Mouse (Mus musculus) natural killer cell, adult 2 months (primary cell): ENCODE results near the gene Dtx2.

Experiments
- DNase-seq, 2 experiments: peaks; one replicate each; pipeline ENCODE4 v3.0.0; 2022; ENCODE audit warnings: low spot score in 2 of 2

The Dtx2 gene

DNA sequence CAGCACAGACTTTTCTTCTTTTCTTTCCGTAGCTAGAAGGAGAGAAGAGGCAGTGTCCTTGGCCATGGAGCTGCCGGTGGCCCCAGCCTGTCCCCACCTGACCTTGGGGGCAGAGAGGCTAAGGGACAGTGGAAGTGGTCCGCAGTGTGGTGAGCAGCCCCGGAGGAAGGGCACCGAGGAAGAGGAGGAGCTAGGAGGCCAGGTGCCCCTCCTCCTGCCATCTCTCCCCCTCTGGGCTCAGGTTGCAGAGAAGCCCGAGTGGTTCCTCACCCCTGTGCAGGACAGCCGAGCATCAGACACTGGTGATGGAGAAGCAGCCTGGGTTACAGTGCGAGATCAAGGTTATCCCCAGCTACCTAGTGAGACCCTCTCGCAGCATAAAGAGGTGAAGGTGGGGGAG is 20.2 kb upstream of the Dtx2 start, which contains the start of gene Ssc4d:
Gene Ssc4d, minus strand, starts transcription at position 167 of the 400 bp plus-strand sequence.
- DNase-seq, result no peak

DNA sequence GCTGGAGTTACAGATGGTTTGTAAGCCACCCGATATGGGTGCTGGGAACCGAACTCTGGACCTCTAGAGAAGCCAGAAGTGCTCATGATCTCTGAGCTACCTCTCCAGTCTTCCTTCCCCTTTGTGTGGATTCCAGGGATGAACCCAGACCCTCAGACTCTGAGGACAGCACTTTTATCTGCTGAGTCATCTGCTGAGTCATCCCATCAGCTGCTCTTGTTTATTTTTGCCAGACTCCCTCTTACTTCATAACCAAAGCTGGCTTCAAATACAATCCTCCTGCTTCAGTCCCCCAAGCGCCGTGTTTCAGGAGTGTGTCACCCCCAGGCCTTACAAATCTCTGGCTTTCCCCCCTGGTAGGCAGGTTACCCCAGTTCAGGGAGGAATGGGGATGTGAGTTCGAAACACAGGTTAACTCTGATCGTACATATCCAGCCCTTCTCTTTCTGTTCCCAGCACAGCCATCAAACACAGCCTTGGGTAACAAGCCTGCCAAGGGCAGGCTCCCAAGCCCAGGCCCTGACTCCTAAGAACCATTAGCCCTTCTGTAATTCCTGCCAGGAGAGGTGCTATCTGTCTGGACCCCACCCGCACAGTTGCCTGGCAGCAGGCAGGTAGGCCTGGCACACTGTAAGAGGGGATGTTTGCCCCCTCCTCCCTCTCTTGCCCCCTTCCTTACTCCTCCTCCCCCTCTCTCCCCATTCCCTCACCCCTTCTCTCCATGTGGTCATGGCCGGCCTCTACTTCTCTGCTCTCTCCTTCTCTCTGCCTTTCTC is 18.5 kb upstream of the Dtx2 start:
- no peak for DNase-seq

DNA sequence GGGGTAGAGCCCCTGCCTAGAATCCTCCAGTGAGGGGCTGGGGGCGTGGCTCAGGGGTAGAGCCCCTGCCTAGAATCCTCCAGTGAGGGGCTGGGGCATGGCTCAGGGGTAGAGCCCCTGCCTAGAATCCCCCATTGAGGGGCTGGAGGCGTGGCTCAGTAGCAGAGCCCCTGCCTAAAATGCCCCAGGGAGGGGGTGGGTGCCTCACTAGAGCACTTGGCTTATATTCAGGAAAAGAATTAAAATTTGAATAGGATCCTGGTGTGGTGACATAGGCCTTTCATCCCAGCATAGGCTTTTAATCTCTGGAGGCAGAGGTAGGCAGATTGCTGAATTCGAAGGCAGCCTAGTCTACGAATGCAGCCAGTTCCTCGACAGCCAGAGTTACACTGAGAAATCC is 15.2 kb upstream of the Dtx2 start:
- DNase-seq, result no peak

DNA sequence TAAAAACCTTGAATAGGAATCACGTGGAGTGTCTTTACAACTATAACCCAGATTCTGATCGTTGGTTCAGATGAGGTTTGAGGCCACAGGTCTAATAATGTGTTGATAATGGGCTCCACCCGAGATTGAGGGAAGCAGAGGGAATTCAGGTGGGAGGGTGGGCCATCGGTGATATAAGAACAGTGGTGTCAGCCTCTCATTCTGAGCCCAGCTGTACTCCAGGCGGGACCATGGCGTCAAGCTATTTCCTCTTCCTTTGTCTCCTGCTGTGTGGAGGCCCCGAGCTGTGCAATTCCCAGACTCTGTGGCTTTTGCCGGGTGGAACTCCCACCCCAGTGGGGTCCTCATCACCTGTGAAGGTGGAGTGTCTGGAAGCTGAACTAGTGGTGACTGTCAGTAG is 14.7 kb upstream of the Dtx2 start, which contains the start of gene Zp3:
Gene Zp3, plus strand, starts transcription at position 196 of the 400 bp plus-strand sequence.
- DNase-seq, result no peak

DNA sequence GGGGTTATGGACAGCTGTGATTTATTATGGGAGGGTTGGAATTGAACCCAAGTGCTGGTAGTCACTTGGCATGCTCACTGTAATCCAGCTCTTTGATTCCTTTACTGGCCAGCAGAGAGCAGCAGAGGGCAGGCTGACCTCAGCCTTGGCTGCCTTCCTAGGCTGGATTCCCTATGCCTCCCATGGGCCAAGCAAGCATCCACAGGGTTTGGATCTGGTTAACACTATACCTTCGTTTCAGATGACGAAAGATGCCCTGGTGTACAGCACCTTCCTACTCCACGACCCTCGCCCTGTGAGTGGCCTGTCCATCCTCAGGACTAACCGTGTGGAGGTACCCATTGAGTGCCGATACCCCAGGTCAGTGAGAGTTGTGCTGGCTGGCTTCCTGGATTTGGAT is 12.2 kb upstream of the Dtx2 start:
- peak in 1 of 2 experiments; percentile 25 for DNase-seq

DNA sequence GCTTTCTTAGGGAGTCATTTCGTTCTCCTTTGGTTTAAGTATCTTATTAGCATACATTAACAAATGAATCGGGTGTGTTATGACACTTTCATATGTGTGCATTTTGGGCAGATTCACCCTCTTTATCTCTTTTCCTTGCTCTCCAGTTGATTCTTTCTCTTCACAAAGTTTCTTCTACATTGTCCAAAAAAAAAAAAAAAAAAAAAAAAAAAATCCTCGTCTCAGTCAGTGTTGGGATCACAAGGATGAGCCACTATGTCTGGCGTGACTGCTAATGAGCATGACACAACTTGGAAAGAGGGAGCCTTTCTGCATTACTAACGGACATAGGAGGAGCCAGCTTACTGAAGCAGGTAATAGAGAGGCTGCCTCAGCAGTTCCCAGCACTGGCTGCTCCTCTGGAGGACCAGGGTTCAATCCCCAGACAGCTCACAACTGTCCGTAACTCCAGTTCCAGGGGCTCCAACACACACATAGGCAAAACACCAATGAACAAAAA is 10.0 kb upstream of the Dtx2 start:
- DNase-seq, result no peak

DNA sequence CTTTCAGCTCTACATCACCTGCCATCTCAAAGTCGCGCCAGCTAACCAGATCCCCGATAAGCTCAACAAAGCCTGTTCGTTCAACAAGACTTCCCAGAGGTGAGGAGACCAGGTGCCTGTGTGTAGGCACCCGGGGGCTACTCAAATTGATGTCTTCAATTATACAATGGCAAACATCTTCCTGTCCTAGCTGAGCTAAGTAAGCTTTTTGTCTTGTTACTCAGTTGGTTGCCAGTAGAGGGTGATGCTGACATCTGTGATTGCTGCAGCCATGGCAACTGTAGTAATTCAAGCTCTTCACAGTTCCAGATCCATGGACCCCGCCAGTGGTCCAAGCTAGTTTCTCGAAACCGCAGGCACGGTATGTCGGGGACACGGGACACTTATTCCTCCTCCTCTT is 7.4 kb upstream of the Dtx2 start:
- DNase-seq, result no peak

DNA sequence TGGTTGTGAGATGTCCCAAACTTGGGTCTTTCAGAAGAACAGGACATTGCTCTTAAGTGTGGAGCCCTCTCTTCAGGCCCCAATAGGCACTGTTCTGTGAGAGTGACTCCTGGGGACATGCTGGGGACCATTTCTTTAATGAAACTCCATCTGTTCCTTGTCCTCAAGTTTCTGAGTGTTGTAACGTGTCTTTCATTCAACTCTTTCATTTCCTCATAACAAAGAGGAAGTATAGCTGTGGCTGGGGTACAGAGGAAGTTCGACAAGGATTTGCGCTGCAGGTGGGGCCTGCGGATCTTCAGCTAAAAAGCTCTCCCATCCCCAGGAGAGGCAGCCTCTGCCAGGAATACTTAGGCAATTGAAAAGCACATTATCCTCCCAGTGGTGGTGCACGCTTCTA is 4.0 kb upstream of the Dtx2 start:
- DNase-seq, result peak in 1 of 2 experiments; percentile 32

DNA sequence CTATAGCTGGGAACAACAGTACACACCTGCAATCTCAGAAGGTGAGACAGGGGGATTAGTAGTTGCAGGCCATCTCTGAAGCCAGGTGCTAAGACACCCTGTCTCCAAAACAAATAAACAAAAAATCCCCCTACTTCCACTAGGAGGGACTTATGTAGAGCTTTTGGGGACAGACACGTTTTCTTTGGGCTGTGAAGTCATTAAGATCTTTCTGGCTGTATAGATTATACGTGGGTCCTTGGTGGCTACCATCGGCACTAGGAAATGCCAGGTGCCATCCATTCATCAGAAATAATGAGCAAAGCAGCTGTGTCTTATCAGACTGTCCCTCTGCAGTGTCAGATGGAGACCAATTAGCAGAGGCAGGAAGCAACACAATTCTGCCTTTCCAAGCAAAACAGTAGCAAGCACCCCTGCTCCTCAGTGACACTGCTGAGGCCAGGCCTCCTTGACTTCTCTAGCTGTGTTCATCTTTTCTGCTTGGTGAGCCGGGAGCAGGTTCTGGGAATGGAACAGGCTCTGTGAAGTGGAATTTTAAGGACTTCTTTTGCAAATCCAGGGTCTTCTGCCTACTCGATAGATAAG is 1.1 kb upstream of the Dtx2 start:
- no peak for DNase-seq

DNA sequence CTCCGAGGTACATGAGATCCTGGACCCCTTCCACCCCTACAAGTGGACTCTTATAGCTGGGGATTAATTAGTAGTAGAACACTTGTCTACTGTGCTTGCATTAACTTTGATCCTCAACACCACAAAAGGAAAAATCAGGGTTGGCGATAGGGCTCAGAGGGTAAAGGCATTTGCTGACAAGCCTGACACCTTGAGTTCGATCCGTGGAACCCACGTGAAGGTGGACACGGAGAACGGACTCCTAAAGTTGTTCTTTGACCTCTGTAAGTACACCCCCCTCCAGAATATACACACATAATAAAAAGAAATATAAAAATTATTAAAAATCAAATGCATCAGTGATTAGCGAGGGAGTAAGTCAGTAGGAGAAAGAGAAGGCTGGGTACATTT is 270 bp upstream of the Dtx2 start:
- no peak for DNase-seq

DNA sequence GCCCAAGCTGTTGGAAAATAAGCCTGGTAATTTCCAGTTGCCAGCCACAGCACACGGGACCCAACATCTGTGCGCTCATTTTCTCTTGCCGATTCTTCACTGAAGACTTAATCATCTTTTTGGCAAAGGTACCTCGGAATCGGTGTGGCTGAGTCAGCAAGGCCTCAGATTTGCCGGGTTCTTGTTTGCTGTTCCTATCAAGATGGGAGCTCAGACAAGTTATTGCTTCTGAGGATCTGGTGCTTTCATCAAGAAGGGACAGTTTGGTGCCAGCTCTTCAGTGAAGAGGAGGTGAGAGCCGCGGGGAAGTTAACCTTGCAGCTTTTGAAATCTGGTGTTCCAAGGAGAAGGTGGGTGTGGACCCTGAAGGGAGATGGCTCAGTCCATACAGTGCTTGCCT is 1.6 kb downstream of the Dtx2 start:
- no peak for DNase-seq

DNA sequence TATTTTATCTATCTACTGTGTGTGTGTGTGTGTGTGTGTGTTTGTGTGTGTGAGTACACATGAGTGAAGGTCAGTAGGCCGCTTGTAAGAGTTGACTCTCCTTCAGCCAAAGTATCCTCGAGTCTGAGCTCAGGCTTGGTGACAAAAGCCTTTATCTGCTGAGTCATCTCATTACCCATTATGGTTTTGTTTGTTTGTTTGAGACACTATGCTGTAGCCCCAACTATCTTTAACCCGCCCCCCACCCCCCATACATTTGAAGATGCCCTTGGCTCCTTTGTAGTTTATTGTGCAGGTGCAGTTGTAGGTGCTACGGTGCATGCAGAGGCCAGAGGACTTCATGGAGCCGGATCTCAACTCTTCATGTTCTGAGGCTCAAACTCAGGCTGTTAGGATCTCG is 6.6 kb downstream of the Dtx2 start:
- no peak for DNase-seq

DNA sequence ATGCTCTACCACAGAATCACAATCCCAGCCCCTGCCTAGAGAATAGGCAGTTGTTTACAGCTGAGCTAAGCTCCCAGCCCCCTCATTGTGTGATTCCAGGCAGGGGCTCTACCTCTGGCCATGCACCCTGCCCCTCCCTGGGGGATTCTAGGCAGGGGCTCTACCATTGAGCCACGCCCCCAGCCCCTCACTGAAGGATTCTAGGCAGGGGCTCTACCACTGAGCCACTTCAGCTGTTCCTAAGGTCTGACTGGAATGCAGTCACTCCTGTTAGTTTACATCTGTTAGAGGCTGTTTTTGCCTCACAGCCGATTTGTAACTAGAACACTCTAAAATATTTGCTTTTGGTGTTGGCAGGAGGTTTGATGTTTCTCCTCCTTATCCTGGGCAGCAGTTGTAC is 7.7 kb downstream of the Dtx2 start:
- DNase-seq, result no peak

DNA sequence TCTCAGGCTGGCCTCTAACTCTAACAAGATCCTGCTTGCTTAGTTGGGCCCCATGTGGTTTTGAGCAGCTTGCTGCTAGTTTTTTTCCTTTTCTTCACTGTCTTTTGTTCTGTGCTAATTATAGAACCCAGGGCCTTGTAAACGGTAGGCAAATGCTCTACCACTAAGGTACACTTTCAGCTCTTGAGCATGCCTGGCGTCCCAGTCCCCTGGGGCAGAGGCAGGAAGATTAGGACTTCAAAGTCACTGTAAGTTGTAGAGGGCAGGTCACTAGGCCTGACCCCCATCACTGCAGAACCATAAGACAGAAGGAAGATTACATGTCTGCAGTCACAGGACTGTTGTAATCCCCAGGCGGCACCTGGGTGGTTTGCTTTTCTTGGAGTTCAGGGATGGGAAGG is 8.2 kb downstream of the Dtx2 start:
- no peak for DNase-seq

DNA sequence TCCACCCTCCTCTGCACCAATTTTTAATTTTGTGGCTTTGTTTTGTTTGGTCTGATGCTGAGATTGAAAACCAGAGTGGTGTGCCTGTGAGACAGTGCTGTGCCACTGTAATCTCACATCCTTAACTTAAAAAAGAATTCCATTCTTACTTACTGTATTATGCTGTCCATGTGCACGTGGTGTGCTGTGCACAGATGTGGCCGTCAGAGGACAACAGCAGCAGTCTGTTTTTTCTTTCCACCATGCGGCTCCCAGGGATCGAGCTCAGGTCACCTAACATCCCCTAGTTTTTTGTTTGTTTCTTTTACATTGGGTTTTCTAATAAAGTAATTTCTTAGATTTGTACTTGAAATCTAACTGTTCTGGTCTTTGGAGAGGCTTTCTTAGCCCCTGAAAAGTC is 9.9 kb downstream of the Dtx2 start:
- no peak for DNase-seq

DNA sequence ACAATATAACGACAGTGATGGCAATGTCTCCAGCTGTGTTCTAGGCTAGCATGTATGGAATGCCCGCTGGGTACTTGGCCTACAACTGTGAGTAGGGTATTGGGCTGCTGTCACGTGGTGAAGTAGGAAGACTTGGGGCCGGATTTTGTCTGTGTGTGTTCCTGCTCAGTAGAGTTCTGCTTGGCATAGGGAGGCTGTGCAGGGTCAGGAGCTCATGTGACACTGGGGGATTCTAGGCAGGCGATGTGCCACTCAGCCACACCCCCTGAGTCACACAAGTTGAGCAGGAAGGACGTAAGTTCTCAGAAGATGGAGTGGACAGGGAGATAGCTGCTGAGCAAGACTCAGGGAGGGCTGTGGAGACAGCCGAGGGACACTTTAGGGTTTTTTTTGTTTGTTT is 13.1 kb downstream of the Dtx2 start:
- DNase-seq, result no peak

DNA sequence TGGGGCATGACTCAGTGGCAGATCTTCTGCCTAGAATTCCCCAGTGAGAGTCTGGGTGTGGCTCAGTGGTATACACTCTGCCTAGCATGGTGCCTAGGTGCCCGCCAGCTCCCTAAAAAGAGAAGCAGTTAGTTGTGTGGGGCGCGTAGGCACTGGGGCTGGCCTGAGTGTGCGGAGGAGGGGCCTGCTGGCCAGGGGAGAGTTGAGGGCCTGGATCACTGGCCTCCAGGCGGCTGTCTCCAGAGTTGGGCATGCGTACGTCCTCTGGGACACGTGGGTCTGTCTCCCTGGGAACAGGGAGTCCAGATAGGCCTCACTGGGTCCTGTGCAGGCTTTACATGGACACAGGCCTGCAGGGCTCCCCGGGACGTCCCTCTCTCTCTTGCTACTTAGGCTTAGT is 20.3 kb downstream of the Dtx2 start:
- no peak for DNase-seq

DNA sequence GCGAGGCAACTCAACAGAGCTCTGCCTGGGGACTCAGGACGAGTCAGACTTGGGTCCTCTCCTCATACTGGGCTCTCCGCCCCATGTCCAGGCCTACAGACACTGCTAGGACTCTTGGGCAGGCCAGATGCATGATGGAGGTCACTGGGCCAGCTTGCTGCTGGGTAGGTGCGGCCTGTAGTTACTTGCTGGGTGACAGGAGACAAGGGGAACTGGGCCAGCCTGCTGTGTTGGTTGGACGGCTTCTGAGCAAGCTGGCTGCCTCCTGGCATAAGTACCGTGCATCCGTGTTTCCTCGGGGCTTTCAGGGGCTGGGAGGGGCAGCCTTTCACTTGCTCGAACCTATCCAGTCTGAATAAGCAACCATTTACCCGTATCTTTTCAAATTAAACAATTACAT is 21.0 kb downstream of the Dtx2 start:
- no peak for DNase-seq

DNA sequence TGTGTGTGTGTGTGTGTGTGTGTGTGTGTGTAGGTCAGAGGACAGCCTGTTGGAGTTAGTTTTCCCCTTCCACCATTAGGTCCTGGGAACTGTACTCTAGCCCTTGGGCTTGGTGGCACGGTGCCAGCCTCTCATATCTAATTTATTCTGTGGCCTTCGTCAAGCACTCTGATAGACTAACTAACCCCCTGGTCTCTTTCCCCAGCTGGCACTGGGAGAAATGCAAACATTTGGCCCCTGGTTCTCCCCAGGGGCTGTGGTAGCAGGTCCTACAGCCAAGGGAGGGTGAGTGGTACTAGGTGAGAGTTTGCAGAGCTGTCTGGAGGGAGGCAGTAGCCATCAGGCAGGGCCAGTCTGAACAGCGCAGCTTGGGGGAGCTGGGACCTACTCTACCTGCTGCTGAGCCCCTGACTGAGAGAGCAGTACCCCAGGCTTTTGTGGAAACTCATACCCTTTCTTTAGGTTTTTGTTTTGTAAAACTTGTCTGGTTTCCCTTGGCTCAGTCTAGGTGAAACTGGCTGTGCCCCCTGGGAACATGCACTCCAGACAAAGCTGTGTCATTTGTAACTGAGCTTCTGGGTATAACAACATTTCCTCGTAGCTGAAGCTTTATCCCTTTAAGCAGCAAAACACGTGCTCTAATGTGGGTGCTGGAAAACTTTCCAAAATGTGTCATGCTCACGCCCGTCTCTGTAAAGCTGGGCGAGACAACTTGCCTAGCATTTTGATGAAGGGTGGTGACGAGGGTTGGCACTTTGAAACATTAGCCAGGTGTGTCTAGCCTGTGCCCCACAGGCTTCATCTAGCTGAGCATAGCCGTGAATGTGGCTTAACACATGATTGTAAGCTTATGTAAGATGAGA is 21.6 kb downstream of the Dtx2 start:
- no peak for DNase-seq

DNA sequence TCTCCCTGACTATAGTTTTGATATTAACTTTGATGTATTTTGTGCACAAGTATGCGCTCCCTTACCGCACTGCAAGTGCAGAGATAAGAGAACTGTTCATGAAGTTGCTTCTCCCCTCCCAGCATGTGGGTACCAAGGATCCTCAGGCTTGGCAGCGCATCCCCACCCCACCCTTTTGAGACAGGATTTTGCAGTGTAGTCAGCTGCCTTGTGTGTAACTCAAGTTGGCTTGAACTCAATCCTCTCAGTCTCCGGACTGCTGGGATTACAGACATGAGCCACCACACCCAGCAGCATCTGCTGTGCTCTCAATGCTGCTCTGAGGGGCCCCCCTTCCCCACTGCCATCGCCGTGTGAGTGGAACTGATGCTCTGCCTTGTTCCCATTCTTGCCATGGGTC is 22.7 kb downstream of the Dtx2 start:
- DNase-seq, result no peak

DNA sequence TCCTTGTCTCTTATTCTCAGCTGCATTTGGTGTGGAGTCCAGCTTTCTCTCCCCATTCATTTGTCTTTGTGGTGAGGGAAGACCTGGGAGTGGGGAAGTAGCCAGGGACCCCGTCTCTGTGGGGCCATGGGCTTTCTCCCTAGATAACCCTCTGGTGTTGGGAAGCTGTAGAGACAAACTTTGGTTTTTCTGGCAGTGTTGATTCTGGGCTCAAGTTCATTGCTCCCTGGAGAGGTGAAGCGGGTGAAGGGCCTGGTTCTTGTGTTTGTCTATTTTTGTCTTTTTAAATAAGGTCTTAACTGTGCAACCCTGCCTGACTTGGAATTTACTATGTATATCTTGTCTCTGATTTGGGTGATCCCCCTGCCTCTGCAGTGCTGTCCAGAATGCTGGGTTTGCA is 24.1 kb downstream of the Dtx2 start:
- DNase-seq, result no peak

DNA sequence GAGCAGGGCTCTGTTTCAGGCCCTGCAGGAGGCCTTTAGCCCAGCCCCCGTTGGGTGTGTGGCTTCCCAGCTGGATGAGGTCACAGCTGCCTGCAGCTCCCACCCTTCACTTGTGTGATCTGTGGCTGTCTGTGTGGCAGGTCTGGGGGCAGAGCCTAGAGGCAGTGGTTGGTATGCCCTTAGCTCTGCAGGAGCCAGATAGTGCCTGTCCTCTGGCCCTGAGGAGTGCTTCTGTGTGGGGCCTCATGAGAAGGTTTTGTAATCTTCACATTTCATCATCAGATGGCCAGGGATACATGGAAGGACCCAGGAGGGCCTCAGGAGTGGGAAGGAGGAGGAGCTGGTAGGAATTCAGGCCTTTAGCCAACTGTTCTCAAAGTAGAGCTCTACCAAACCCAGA is 25.3 kb downstream of the Dtx2 start:
- no peak for DNase-seq

DNA sequence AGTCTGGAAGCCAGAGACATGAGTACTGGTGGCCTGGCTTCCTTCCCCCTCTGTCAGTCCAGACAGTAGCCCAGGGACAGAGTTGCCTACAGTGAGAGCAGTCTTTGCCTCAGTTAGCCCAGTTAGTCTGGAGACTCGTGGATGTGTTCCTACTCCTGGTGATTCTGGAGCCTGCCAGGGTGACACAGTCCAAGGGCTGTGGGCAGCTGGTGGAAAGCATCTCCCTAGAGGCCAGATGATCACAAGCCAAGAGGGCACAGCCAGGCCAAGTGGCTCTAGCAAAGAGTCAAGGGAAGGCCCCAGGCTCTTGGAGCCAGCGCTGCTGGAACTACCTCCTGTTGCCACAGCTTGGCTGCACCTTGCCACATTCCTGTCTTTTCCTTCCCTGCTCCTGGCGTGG is 31.1 kb downstream of the Dtx2 start:
- no peak for DNase-seq
